Mouse (Mus musculus) forebrain, embryonic 11.5 days (tissue): Measurements from ENCODE around the gene Gm28557. TPM values are rescaled to one million over a fixed set of nuclear protein-coding genes. Genes with fewer than 3 reads are reported as not detected.

Experiments used
- ATAC-seq: fragments of 200-750 bp; cut with Nextera tagmentation; replicated peaks from 2 replicates; pipeline ENCODE4 v1.8.0; 2017; ENCODE audit warnings: moderate TSS enrichment; ENCODE audit not compliant: low FRiP score
- DNase-seq: peaks from one replicate; pipeline ENCODE4 v3.0.0-alpha.2; 2017; ENCODE audit warnings: low spot score
- H3K27ac ChIP-seq: fragments of 300-500 bp; sonication (generic); 2 replicates; pipeline ENCODE4 v1.5.1; 2014; ENCODE audit warnings: low read depth, low read length
- H3K27me3 ChIP-seq: fragments of 300-500 bp; sonication (generic); 2 replicates; pipeline ENCODE4 v1.6.1; 2014; ENCODE audit warnings: mild to moderate bottlenecking, low read length, mixed read lengths; ENCODE audit not compliant: control insufficient read depth, insufficient read depth
- H3K36me3 ChIP-seq: fragments of 300-500 bp; sonication (generic); 2 replicates; pipeline ENCODE4 v1.6.1; 2014; ENCODE audit warnings: mild to moderate bottlenecking, low read length, moderate library complexity, mixed read lengths; ENCODE audit not compliant: control insufficient read depth, insufficient read depth
- H3K4me1 ChIP-seq: fragments of 300-500 bp; sonication (generic); replicated peaks from 2 replicates; pipeline ENCODE4 v1.6.1; 2014; ENCODE audit warnings: low read length, mixed read lengths; ENCODE audit not compliant: control insufficient read depth, insufficient read depth
- H3K4me2 ChIP-seq: fragments of 300-500 bp; sonication (generic); 2 replicates; pipeline ENCODE4 v1.6.1; 2014; ENCODE audit warnings: low read depth, mild to moderate bottlenecking, low read length, moderate library complexity, mixed read lengths; ENCODE audit not compliant: severe bottlenecking
- H3K4me3 ChIP-seq: fragments of 300-500 bp; sonication (generic); 2 replicates; pipeline ENCODE4 v1.5.1; 2014; ENCODE audit warnings: low read depth, low read length
- H3K9ac ChIP-seq: fragments of 300-500 bp; sonication (generic); 2 replicates; pipeline ENCODE4 v1.6.1; 2014; ENCODE audit warnings: low read length
- H3K9me3 ChIP-seq: fragments of 300-500 bp; sonication (generic); 2 replicates; pipeline ENCODE4 v1.6.1; 2016; ENCODE audit warnings: low read length, mixed read lengths; ENCODE audit not compliant: control insufficient read depth
- WGBS: fragments of 180-500 bp; shearing (Covaris S2); extraction: QIAGEN DNeasy Blood & Tissue Kit; methylation state at CpG from one replicate; pipeline ENCODE4 v1.1.7; 2014; 5-methylcytosine and 5-hydroxymethylcytosine counted together
- polyA plus RNA-seq: library from polyadenylated mRNA; unstranded; fragments of >200 nt; fragmentation: Nextera tagmentation; extraction: Ambion mirVana; gene quantifications from 2 replicates; pipeline ENCODE4 v1.2.1, GENCODE M21; 2014

The Gm28557 gene
- polyA plus RNA-seq, 1 experiment from 2014 or later, result 2.9 TPM

- 68% methylated on average over 7 of the region's 7 CpGs for WGBS
- no peak overlapping the region for H3K9ac ChIP-seq
- no peak overlapping the region for H3K4me2 ChIP-seq
- DNase-seq (no peak), ATAC-seq (no peak)
- no peaks in the 10 kb centered on the region for H3K27me3 ChIP-seq
- no peak overlapping the region for H3K4me3 ChIP-seq
- H3K36me3 ChIP-seq, result no peaks in the 10 kb centered on the region; the same call in 1 of the 2 replicates
- H3K27ac ChIP-seq, result no peak overlapping the region
- H3K4me1 ChIP-seq, result no peaks in the 10 kb centered on the region
- peaks cover 2% of the 10 kb centered on the region; the same call in 1 of the 2 replicates for H3K9me3 ChIP-seq
These were observed 46.0 kb downstream of the Gm28557 start for GRCm38 (mm10) chr13:67062427-67062826.

- Histone ChIP-seq H3K36me3 (no peaks in the 10 kb centered on the region; the same call in 1 of the 2 replicates), H3K9ac (peak within 1 kb of the TSS; percentile 74), H3K4me2 (peak within 1 kb of the TSS; percentile 75), H3K27me3 (no peaks in the 10 kb centered on the region), H3K9me3 (no peaks in the 10 kb centered on the region; the same call in 1 of the 2 replicates), H3K4me3 (peak within 1 kb of the TSS; percentile 65), H3K4me1 (no peaks in the 10 kb centered on the region), H3K27ac (peak within 1 kb of the TSS; percentile 43; the same call in 1 of the 2 replicates)
- peak; percentile 90 for DNase-seq
- ATAC-seq, result peak; percentile 94
- under 1% methylated on average over 27 of the region's 27 CpGs for WGBS
These were observed 47.5 kb downstream of the Gm28557 start, which contains the start of gene Zfp712 for GRCm38 (mm10) chr13:67060786-67061358. TSS of gene Zfp712 (minus strand) at chr13:67061170.

- Histone ChIP-seq H3K36me3 (no peaks in the 10 kb centered on the region; the same call in 1 of the 2 replicates), H3K9ac (peak overlapping the region; percentile 74), H3K4me1 (no peaks in the 10 kb centered on the region), H3K9me3 (no peaks in the 10 kb centered on the region; the same call in 1 of the 2 replicates), H3K27me3 (no peaks in the 10 kb centered on the region), H3K27ac (no peak overlapping the region), H3K4me2 (peak overlapping the region; percentile 75), H3K4me3 (peak overlapping the region; percentile 65)
- peak; percentile 49 for ATAC-seq
- WGBS, result 5% methylated on average over 12 of the region's 12 CpGs
- no peak for DNase-seq
These were observed 48.1 kb downstream of the Gm28557 start for GRCm38 (mm10) chr13:67060161-67060785.

Other genes starting within 250 kb of the Gm28557 start
- 1.1 TPM in 2 replicates for gene Gm10767, start 203.7 kb downstream of the Gm28557 start, polyA plus RNA-seq
- gene Zfp712, start 47.4 kb downstream of the Gm28557 start, polyA plus RNA-seq, result 5.0 and 5.3 TPM in 2 replicates
- gene Zfp708, start 10.6 kb downstream of the Gm28557 start, polyA plus RNA-seq, result 8.4 and 8.5 TPM in 2 replicates
- gene Rslcan18, start 7.7 kb upstream of the Gm28557 start, polyA plus RNA-seq, result 0.29 and 0.31 TPM in 2 replicates
- 2.1 and 2.3 TPM in 2 replicates for gene Zfp759, start 13.1 kb upstream of the Gm28557 start, polyA plus RNA-seq
- gene Rsl1, start 64.6 kb upstream of the Gm28557 start, polyA plus RNA-seq, result 4.6 and 5.2 TPM in 2 replicates
- 2.1 and 2.3 TPM in 2 replicates for gene Zfp455, start 85.9 kb upstream of the Gm28557 start, polyA plus RNA-seq
- 1.5 and 1.9 TPM in 2 replicates for gene Zfp458, start 169.9 kb upstream of the Gm28557 start, polyA plus RNA-seq
- 0.36 and 0.56 TPM in 2 replicates for gene Zfp457, start 197.9 kb upstream of the Gm28557 start, polyA plus RNA-seq
- 1.7 and 2.3 TPM in 2 replicates for gene Zfp595, start 224.0 kb upstream of the Gm28557 start, polyA plus RNA-seq